Mouse (Mus musculus) forebrain, postnatal 0 days (tissue): ENCODE measurements at regions not wholly inside any gene's neighbourhood (a gene's known extent, or its start where the extent isn't known, plus 50 kb on each side); places are given as distances from the start of the nearest gene placed in this dataset.
A peak's percentile ranks its signal among the peaks of the same experiment; 100 is the strongest.

ENCODE experiments used
- ATAC-seq: fragments of 200-750 bp; cut with Nextera tagmentation; 2 replicates; pipeline ENCODE4 v1.8.0; 2017; ENCODE audit warnings: mild to moderate bottlenecking, moderate library complexity
- DNase-seq: peaks from one replicate; pipeline ENCODE4 v3.0.0-alpha.2; 2015
- H3K27ac ChIP-seq: fragments of 300-500 bp; sonication (generic); 2 replicates; pipeline ENCODE4 v1.5.1; 2014; ENCODE audit warnings: low read depth, mild to moderate bottlenecking, antibody characterized with exemption, low read length, moderate library complexity, mixed read lengths
- H3K27me3 ChIP-seq: fragments of 300-500 bp; sonication (generic); 2 replicates; pipeline ENCODE4 v1.6.1; 2014; ENCODE audit warnings: mild to moderate bottlenecking, low read length, mixed read lengths; ENCODE audit not compliant: insufficient read depth
- H3K36me3 ChIP-seq: fragments of 300-500 bp; sonication (generic); 2 replicates; pipeline ENCODE4 v1.6.1; 2014; ENCODE audit warnings: mild to moderate bottlenecking, moderate library complexity; ENCODE audit not compliant: insufficient read depth
- H3K4me1 ChIP-seq: fragments of 300-500 bp; sonication (generic); 2 replicates; pipeline ENCODE4 v1.6.1; 2014; ENCODE audit warnings: antibody characterized with exemption; ENCODE audit not compliant: insufficient read depth
- H3K4me2 ChIP-seq: fragments of 300-500 bp; sonication (generic); 2 replicates; pipeline ENCODE4 v1.6.1; 2014; ENCODE audit warnings: low read depth, mild to moderate bottlenecking, moderate library complexity
- H3K4me3 ChIP-seq: fragments of 300-500 bp; sonication (generic); 2 replicates; pipeline ENCODE4 v1.5.1; 2014; ENCODE audit warnings: low read depth, low read length, mixed read lengths
- H3K9ac ChIP-seq: fragments of 300-500 bp; sonication (generic); 2 replicates; pipeline ENCODE4 v1.6.1; 2014; ENCODE audit warnings: mild to moderate bottlenecking
- H3K9me3 ChIP-seq: fragments of 300-500 bp; sonication (generic); 2 replicates; pipeline ENCODE4 v1.6.1; 2016; ENCODE audit warnings: low read length
- CTCF ChIP-seq: sonication (generic); IDR thresholded peaks from 2 replicates; pipeline ENCODE4 v1.5.1; 2016; ENCODE audit warnings: antibody characterized with exemption, control low read depth, low read depth
- WGBS: fragments of 180-500 bp; shearing (Covaris S2); extraction: QIAGEN DNeasy Blood & Tissue Kit; methylation state at CpG from one replicate; pipeline ENCODE4 v1.1.7; 2014; 5-methylcytosine and 5-hydroxymethylcytosine counted together

DNA sequence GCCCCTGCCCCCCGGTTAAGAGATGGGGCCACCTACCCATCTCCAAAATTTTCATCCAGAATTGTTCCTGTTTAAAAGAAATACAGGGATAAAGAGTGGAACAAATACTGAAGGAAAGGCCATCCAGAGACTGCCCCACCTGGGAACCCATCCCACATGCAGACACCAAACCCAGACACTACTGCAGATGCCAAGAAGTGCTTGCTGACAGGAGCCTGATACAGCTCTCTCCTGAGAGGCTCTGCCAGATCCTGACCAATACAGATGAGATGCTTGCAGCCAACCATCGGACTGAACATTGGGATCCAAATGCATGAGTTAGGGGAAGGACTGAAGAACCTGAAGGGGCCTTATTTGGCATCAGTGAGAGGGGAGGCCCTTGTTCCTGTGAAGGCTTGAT is 363.2 kb upstream of the Trib2 start:
- Histone ChIP-seq H3K27me3 (no peaks in the 10 kb centered on the region), H3K27ac (no peak overlapping the region), H3K4me1 (no peaks in the 10 kb centered on the region), H3K4me2 (no peak overlapping the region), H3K4me3 (no peak overlapping the region), H3K9me3 (no peaks in the 10 kb centered on the region), H3K36me3 (no peaks in the 10 kb centered on the region), H3K9ac (no peak overlapping the region)
- ATAC-seq = no peak
- DNase-seq = no peak
- 77% methylated on average over 2 of the region's 2 CpGs for WGBS
- no peak for TF ChIP-seq CTCF

DNA sequence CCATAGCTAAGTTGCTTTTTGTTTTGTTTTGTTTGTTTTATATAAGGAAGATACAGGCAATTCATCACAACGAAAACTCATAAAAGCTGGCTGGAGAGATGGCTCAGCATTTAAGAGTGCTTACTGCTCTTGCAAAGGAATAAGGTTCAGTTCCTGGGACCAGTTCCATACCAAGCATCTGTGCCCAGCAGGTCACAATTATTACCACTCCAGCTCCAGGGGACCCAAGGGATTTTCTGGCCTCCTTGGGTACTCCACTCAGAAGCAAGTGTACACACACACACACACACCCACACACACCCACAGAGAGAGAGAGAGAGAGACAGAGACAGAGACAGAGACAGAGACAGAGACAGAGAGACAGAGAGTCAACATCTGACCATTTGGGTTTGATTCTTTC is 359.6 kb upstream of the Trib2 start:
- Histone ChIP-seq H3K9me3 (no peaks in the 10 kb centered on the region), H3K4me2 (no peak overlapping the region), H3K4me3 (no peak overlapping the region), H3K27ac (no peak overlapping the region), H3K27me3 (no peaks in the 10 kb centered on the region), H3K4me1 (no peaks in the 10 kb centered on the region), H3K9ac (no peak overlapping the region), H3K36me3 (no peaks in the 10 kb centered on the region)
- 91% methylated on average over 1 of the region's 1 CpGs for WGBS
- DNase-seq (no peak), ATAC-seq (no peak)
- TF ChIP-seq CTCF = no peak

DNA sequence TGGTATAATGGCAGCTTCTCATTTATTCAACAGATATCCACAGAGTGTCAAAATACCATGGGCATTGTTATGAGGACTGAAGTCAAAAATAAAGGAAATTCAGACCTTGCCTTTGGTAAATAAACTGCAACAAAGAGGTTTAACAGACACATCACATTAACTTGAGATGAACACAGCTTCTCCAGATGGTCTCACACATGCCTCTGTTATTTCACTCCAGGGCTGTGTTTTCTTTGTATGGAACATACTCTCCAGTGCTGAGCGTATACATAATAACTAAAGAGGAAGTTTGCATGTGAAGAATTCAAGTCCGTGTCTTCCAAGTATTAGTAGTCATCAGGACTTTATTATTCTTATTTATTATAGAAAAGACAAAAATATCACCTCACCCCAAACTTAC is 355.5 kb upstream of the Trib2 start:
- Histone ChIP-seq H3K9me3 (no peaks in the 10 kb centered on the region), H3K27ac (no peak overlapping the region), H3K4me3 (no peak overlapping the region), H3K4me1 (no peaks in the 10 kb centered on the region), H3K9ac (no peak overlapping the region), H3K36me3 (no peaks in the 10 kb centered on the region), H3K27me3 (no peaks in the 10 kb centered on the region), H3K4me2 (no peak overlapping the region)
- DNase-seq (peak; percentile 52), ATAC-seq (peak; percentile 70)
- no peak for TF ChIP-seq CTCF
- 64% methylated on average over 2 of the region's 2 CpGs for WGBS

DNA sequence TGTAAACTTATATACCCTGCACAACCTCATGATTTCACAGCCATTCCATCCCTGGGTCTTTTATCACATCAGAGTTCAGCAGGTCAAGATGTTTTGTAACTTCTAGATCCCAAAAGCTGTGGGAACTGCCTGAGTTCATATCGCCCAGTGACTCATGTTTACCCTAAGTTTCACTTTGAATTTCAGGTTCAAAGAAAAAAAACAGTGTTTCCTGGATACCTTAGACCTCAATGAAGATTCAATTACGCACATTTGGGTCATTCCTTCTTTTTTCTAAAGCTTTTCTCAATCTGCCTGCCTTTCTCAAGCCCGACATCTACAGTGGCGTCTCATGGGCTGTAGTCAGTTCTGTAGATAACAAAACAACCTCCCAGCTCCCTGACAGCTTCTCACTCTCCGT is 354.9 kb upstream of the Trib2 start:
- TF ChIP-seq CTCF = no peak
- H3K9me3 ChIP-seq = no peaks in the 10 kb centered on the region
- DNase-seq = no peak

DNA sequence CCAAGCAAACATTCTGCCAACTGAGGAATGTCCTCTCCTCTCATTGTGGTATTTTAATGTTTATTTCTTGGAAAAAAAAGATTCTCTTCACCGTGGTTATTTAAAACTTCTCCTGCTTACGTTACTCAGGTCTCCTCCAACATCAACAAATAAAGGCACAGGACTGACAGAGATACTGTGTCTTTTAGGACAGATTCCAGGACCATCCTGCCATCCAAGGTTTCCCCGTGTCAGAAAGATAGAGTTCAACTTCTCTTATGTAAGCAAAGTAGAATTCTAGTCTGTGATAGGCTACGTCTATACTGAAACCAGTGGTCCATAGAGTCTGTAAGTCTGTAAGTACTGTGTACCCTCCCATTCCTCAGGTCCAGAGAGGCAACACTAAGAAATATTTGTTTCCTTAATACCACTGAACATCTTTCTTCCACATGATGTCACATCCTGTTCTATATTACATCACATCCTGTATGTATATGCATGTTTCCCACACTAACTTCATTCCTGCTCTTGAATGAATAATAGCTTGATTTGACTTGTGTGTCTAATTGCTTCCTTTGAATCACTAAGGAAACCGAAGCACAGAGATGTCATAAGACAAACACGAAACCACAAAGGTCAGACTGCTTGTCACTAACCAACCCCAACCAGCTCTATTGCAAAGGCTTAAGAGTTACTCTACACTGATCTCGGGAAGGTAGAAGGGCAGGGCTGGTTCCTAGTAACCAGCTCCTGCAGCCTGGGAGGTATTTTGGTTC is 353.2 kb upstream of the Trib2 start:
- H3K4me1 ChIP-seq = no peaks in the 10 kb centered on the region
- H3K9me3 ChIP-seq = no peaks in the 10 kb centered on the region
- DNase-seq = no peak
- TF ChIP-seq CTCF = no peak
- H3K4me2 ChIP-seq = no peak overlapping the region
- H3K9ac ChIP-seq = no peak overlapping the region
- H3K27ac ChIP-seq = no peak overlapping the region
- WGBS = 87% methylated on average over 7 of the region's 7 CpGs
- ATAC-seq = no peak
- H3K4me3 ChIP-seq = no peak overlapping the region
- H3K36me3 ChIP-seq = no peaks in the 10 kb centered on the region
- no peaks in the 10 kb centered on the region for H3K27me3 ChIP-seq

More for the DNA sequence above, 354.9 kb upstream of the Trib2 start:
- Histone ChIP-seq H3K4me3 (no peak overlapping the region), H3K4me2 (no peak overlapping the region), H3K27ac (no peak overlapping the region), H3K36me3 (no peaks in the 10 kb centered on the region), H3K9ac (no peak overlapping the region), H3K4me1 (no peaks in the 10 kb centered on the region), H3K27me3 (no peaks in the 10 kb centered on the region)
- ATAC-seq = no peak
- WGBS = 75% methylated on average over 5 of the region's 5 CpGs

DNA sequence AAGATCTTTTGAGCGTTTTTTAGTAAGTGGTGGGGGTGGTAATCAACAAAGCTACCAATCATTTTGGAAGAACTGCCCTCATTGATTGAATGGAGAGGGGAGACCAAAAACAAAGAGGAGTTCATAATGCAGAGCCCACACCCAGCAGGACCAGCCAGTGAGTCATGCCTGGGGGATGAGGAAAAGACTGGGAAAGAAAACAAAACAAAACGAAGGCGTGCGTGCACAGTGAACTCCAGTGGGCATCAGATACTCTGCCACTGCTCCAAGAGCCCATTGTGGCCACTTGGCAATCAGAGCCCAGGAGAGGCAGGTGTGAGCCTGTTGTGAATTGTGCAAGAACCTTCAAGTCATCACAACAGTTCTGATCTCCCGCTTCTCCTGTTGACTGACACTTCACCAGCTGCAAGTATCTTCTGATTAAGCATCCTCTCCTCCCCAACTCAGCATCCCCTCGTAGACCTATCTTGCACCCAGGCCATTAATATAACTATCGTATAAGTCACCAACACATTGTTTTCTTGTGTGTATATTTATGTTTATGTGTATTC is 351.1 kb upstream of the Trib2 start:
- WGBS = 59% methylated on average over 7 of the region's 7 CpGs
- no peak for DNase-seq
- Histone ChIP-seq H3K27ac (no peak overlapping the region), H3K36me3 (no peaks in the 10 kb centered on the region), H3K4me2 (no peak overlapping the region), H3K4me1 (no peaks in the 10 kb centered on the region), H3K9me3 (no peaks in the 10 kb centered on the region), H3K27me3 (no peaks in the 10 kb centered on the region), H3K4me3 (no peak overlapping the region), H3K9ac (no peak overlapping the region)
- no peak for TF ChIP-seq CTCF
- no peak for ATAC-seq

DNA sequence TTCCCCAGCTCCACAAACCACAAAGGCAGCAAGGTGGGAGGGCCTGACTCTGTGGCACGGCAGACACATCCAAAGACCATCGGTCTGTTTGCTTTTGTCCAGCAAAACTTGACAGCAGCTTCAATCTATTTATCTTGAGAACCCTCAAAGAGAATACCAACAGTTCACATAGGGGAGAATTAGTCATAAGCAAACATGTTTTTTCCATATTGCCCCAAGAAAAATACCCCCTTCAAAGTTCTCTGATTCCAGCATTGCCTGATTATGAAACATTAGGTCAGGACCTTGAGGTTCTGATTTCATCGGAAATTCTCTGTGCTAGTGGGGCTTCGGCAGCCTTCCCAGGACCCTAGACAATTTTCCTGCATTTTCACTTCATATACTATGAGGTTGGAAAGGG is 348.4 kb upstream of the Trib2 start:
- H3K4me2 ChIP-seq = no peak overlapping the region
- no peaks in the 10 kb centered on the region for H3K4me1 ChIP-seq
- no peaks in the 10 kb centered on the region for H3K9me3 ChIP-seq
- H3K27me3 ChIP-seq = no peaks in the 10 kb centered on the region
- 87% methylated on average over 4 of the region's 4 CpGs for WGBS
- no peak for TF ChIP-seq CTCF
- ATAC-seq (no peak), DNase-seq (no peak)
- no peaks in the 10 kb centered on the region for H3K36me3 ChIP-seq
- H3K9ac ChIP-seq = no peak overlapping the region
- no peak overlapping the region for H3K4me3 ChIP-seq
- no peak overlapping the region for H3K27ac ChIP-seq
